Mouse (Mus musculus) heart, adult 2 months (tissue): ENCODE measurements around the gene Ipo11.

Source experiments
- CTCF ChIP-seq: fragments of 200-600 bp; IDR thresholded peaks from 2 replicates; pipeline ENCODE4 v1.8.1; 2022; ENCODE audit warnings: antibody characterized with exemption, mild to moderate bottlenecking, moderate library complexity
- EP300 ChIP-seq: fragments of 200-500 bp; IDR thresholded peaks from 2 replicates; pipeline ENCODE4 v1.6.1; 2011; ENCODE audit warnings: low read depth, low read length, control low read depth; ENCODE audit not compliant: insufficient read depth

- TF ChIP-seq CTCF (no peak), EP300 (no peak)
Measured at GRCm38 (mm10) chr13:106761661-106762060, 175.1 kb downstream of the Ipo11 start.
